Mouse (Mus musculus) liver, adult (tissue): ENCODE data around the gene Nmnat3.

Experiments used
- GATA4 ChIP-seq: IDR thresholded peaks from 2 replicates; pipeline ENCODE4 v1.6.1; 2014; ENCODE audit warnings: mild to moderate bottlenecking, low read length; ENCODE audit not compliant: insufficient replicate concordance

The Nmnat3 gene

GRCm38 (mm10) chr9:98442638-98443037 is 155.4 kb downstream of the Nmnat3 start:
- TF ChIP-seq GATA4, result no peak

DNA sequence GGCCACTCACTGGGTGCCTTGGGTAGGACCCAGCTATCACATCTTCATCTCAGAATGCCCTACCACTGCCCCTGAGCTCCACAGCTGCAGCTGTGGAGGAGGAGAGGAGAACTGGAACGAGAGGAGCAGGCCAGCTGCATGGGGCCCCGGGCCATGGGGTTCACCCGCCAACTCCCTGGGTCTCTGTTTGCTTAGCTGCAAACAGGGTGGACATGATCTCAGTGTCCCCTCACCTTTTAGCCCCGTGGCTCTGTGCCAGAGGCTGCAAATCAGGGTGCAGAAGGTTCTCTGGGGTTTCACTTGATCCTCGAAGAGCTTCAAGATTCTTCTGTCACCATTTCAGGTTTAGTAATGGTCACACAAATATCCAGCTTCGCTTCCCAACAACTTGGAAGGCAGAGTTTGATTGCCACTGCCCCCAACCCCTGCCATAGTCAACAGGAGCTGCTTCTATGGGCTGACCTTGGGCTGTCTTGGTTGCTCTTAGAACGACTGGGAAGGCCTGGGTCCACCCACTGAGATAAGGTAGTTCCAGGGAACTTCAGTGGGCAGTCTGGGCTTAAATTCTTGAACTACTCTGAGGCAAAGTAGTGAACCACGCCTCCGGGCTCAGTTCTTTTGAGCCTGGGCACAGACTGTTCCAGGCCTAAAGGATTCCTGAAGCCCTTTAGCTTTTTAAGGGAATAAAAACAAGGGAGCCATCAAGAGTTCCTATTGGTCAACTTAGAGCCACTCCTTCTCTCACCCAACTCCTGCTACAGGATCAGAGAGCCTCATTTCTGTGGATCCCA is 158.3 kb downstream of the Nmnat3 start:
- TF ChIP-seq GATA4, result no peak

DNA sequence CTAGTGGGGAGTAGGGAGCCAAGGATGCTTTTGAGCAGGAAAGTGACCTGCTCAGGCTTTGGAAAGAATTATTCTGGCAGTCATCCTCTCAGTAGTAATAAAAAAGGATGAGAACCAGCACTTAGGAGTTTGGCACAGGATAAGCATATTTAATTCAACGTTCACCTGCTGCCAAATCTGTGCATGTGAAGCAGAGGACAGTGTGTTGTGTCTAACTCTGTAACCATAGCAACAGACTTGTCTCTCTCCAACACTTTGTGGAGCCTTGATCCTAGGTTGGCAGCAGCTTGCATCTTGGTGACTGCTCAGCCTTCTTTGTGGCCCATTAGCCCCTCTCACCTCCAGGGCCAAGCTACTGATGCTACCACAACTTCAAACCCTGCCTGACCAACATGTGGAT is 163.7 kb downstream of the Nmnat3 start:
- TF ChIP-seq GATA4, result no peak

- no peak for TF ChIP-seq GATA4
These were observed 179.5 kb downstream of the Nmnat3 start for GRCm38 (mm10) chr9:98466709-98467108.
